Mouse (Mus musculus) activated CD4-positive, CD25-positive, alpha-beta regulatory T cell, adult 4 months (primary cell): ENCODE data around the gene Eif4h. TPM values are rescaled to one million over a fixed set of nuclear protein-coding genes. Genes with fewer than 3 reads are reported as not detected.

ENCODE experiments used
- ATAC-seq: one replicate; pipeline ENCODE4 v1.8.0; 2017
- polyA plus RNA-seq, 2 experiments: library from polyadenylated mRNA; unstranded; fragments of 100-300 nt; shearing (Covaris generic); gene quantifications; one replicate each; pipeline ENCODE4 v1.2.1; 2017

Gene Eif4h
- polyA plus RNA-seq, 2 experiments from 2014 or later = 112 to 143 TPM

- ATAC-seq = no peak
Observed at GRCm38 (mm10) chr5:134607121-134607520, 32.2 kb downstream of the Eif4h start.

GRCm38 (mm10) chr5:134606314-134606713, 33.0 kb downstream of the Eif4h start:
- no peak for ATAC-seq

- ATAC-seq = no peak
Observed at GRCm38 (mm10) chr5:134604376-134604775, 34.9 kb downstream of the Eif4h start.

GRCm38 (mm10) chr5:134597711-134598110, 41.6 kb downstream of the Eif4h start:
- no peak for ATAC-seq

GRCm38 (mm10) chr5:134593093-134593492, 46.2 kb downstream of the Eif4h start:
- ATAC-seq = no peak

GRCm38 (mm10) chr5:134592026-134592581, 47.2 kb downstream of the Eif4h start:
- no peak for ATAC-seq

- ATAC-seq = no peak
Observed at GRCm38 (mm10) chr5:134589900-134590299, 49.4 kb downstream of the Eif4h start.

GRCm38 (mm10) chr5:134584798-134585197, 54.5 kb downstream of the Eif4h start:
- ATAC-seq = no peak

- no peak for ATAC-seq
Observed at GRCm38 (mm10) chr5:134583884-134584213, 55.4 kb downstream of the Eif4h start.

GRCm38 (mm10) chr5:134583006-134583883, 56.0 kb downstream of the Eif4h start:
- no peak for ATAC-seq

- ATAC-seq = peak; percentile 100
Observed at GRCm38 (mm10) chr5:134582221-134582907, 56.9 kb downstream of the Eif4h start.

- ATAC-seq = no peak
Observed at GRCm38 (mm10) chr5:134581146-134581545, 58.1 kb downstream of the Eif4h start, which contains the start of gene Rfc2. Gene Rfc2, plus strand, starts transcription at chr5:134581366.

- no peak for ATAC-seq
Observed at GRCm38 (mm10) chr5:134579135-134579534, 60.2 kb downstream of the Eif4h start.

GRCm38 (mm10) chr5:134577534-134577933, 61.8 kb downstream of the Eif4h start:
- no peak for ATAC-seq

- ATAC-seq = no peak
Observed at GRCm38 (mm10) chr5:134576517-134577220, 62.6 kb downstream of the Eif4h start.

- ATAC-seq = no peak
Observed at GRCm38 (mm10) chr5:134575833-134576232, 63.5 kb downstream of the Eif4h start.

- ATAC-seq = no peak
Observed at GRCm38 (mm10) chr5:134572508-134573214, 66.6 kb downstream of the Eif4h start.

GRCm38 (mm10) chr5:134571730-134572507, 67.4 kb downstream of the Eif4h start:
- peak; percentile 85 for ATAC-seq
